Mouse (Mus musculus): Measurements from ENCODE around the gene Cbx7. TPM values are rescaled to one million over a fixed set of nuclear protein-coding genes. Genes with fewer than 3 reads are reported as not detected.

The Cbx7 gene
- total RNA-seq (2021): 10 to 100 TPM; 18.9 to 19.6 TPM
- long read RNA-seq, experiment 1, transcript Cbx7-202 (6 exons, 710 nt): major isoform, 12 of 42 reads
- long read RNA-seq, experiment 1, transcript Cbx7-203 (7 exons, 2,899 nt): minor isoform, 10 of 42 reads
- long read RNA-seq, experiment 1, partial matches to known transcripts: 14 of 42 reads
- long read RNA-seq, experiment 1, other reads (novel, unspliced or antisense): 5 of 42 reads
- long read RNA-seq, experiment 2, transcript Cbx7-202 (6 exons, 710 nt): minor isoform, 9 of 50 reads
- long read RNA-seq, experiment 2, transcript Cbx7-203 (7 exons, 2,899 nt): major isoform, 16 of 50 reads
- long read RNA-seq, experiment 2, partial matches to known transcripts: 19 of 50 reads
- long read RNA-seq, experiment 2, other reads (novel, unspliced or antisense): 6 of 50 reads

- Histone ChIP-seq H3K4me3 (no peak within 1 kb of the TSS), H3K27ac (no peak within 1 kb of the TSS)
- intact Hi-C loops (cut with DNase I): no loop called here
- no peak for DNase-seq
- TF ChIP-seq CTCF (IDR thresholded peaks at IDR 0.05): no peak
These were observed at the start of gene Cbx7 for GRCm38 (mm10) chr15:79970940-79971339. TSS of gene Cbx7 (minus strand) at chr15:79971119.

GRCm38 (mm10) chr15:80020516-80020915 lies 49.6 kb upstream of the Cbx7 start:
- Histone ChIP-seq H3K27ac (peak overlapping the region; percentile 76), H3K4me3 (no peak overlapping the region)
- no peak for TF ChIP-seq CTCF (IDR thresholded peaks at IDR 0.05)
- intact Hi-C loops (cut with DNase I): no loop called here
- no peak for DNase-seq

- no peak overlapping the region for H3K4me3 ChIP-seq
- H3K27ac ChIP-seq: peak overlapping the region; percentile 76
- intact Hi-C loops (cut with DNase I): no loop called here
- no peak for DNase-seq
- TF ChIP-seq CTCF (IDR thresholded peaks at IDR 0.05): no peak
These were observed 48.7 kb upstream of the Cbx7 start for GRCm38 (mm10) chr15:80019625-80020024.

- intact Hi-C loops (cut with DNase I): no loop called here
- TF ChIP-seq CTCF (IDR thresholded peaks at IDR 0.05): no peak
- peak overlapping the region; percentile 76 for H3K27ac ChIP-seq
- DNase-seq: no peak
- no peak overlapping the region for H3K4me3 ChIP-seq
These were observed 48.3 kb upstream of the Cbx7 start for GRCm38 (mm10) chr15:80019220-80019619.

- Histone ChIP-seq H3K27ac (no peak overlapping the region), H3K4me3 (no peak overlapping the region)
- no peak for TF ChIP-seq CTCF (IDR thresholded peaks at IDR 0.05)
- no peak for DNase-seq
- intact Hi-C loops (cut with DNase I): no loop called here
These were observed 45.8 kb upstream of the Cbx7 start for GRCm38 (mm10) chr15:80016563-80017301.

- intact Hi-C loops (cut with DNase I): no loop called here
These were observed 44.5 kb upstream of the Cbx7 start for GRCm38 (mm10) chr15:80015211-80015952.

GRCm38 (mm10) chr15:80014321-80015210 lies 43.6 kb upstream of the Cbx7 start, which contains the start of gene Pdgfb:
TSS of gene Pdgfb (minus strand) at chr15:80014977.
- peak within 1 kb of the TSS; percentile 94 for H3K27ac ChIP-seq
- no peak for TF ChIP-seq CTCF (IDR thresholded peaks at IDR 0.05)
- intact Hi-C loops (cut with DNase I): loop anchor here (5.0 kb wide), 1 partner anchor 38 kb away; no protein-coding TSS in a partner anchor

More at GRCm38 (mm10) chr15:80015211-80015952, 44.5 kb upstream of the Cbx7 start:
- no peak for DNase-seq
- H3K27ac ChIP-seq: peak overlapping the region; percentile 94
- H3K4me3 ChIP-seq: peak overlapping the region; percentile 81
- no peak for TF ChIP-seq CTCF (IDR thresholded peaks at IDR 0.05)

GRCm38 (mm10) chr15:80014031-80014320 lies 43.1 kb upstream of the Cbx7 start:
- no peak for TF ChIP-seq CTCF (IDR thresholded peaks at IDR 0.05)
- Histone ChIP-seq H3K4me3 (peak overlapping the region; percentile 81), H3K27ac (peak overlapping the region; percentile 94)
- DNase-seq: peak; percentile 42
- intact Hi-C loops (cut with DNase I): loop anchor here (5.0 kb wide), 1 partner anchor 38 kb away; no protein-coding TSS in a partner anchor

More at GRCm38 (mm10) chr15:80014321-80015210, 43.6 kb upstream of the Cbx7 start, which contains the start of gene Pdgfb:
- peak within 1 kb of the TSS; percentile 81 for H3K4me3 ChIP-seq
- DNase-seq: peak; percentile 85

- H3K4me3 ChIP-seq: peak overlapping the region; percentile 81
- TF ChIP-seq CTCF (IDR thresholded peaks at IDR 0.05): no peak
- intact Hi-C loops (cut with DNase I): loop anchor here (2.0 to 5.0 kb wide), 2 partner anchors 39 to 63 kb away; no protein-coding TSS in a partner anchor
- H3K27ac ChIP-seq: peak overlapping the region; percentile 94
- DNase-seq: peak; percentile 66
These were observed 42.5 kb upstream of the Cbx7 start for GRCm38 (mm10) chr15:80013256-80014030.

GRCm38 (mm10) chr15:80012527-80013201 lies 41.7 kb upstream of the Cbx7 start:
- intact Hi-C loops (cut with DNase I): loop anchor here (2.0 to 5.0 kb wide), 2 partner anchors 40 to 64 kb away; no protein-coding TSS in a partner anchor
- DNase-seq: peak; percentile 80
- H3K4me3 ChIP-seq: peak overlapping the region; percentile 81
- H3K27ac ChIP-seq: peak overlapping the region; percentile 94
- TF ChIP-seq CTCF (IDR thresholded peaks at IDR 0.05): peak; percentile 6; the same call in 1 of the 2 replicates

Measured in gastrocnemius, adult 2 months (tissue).